Mouse (Mus musculus) layer of hippocampus, postnatal 36 days (tissue): ENCODE results near the gene Taok3. TPM values are rescaled to one million over a fixed set of nuclear protein-coding genes. Genes with fewer than 3 reads are reported as not detected.

Experiments
- DNase-seq, 2 experiments: peaks; one replicate each; pipeline ENCODE4 v3.0.0; 2022
- total RNA-seq, 2 experiments: library from RNA; stranded (reverse); gene quantifications; 2 replicates each; pipeline ENCODE4 v1.2.3; 2021

The Taok3 gene
- total RNA-seq, 2 experiments from 2014 or later, result 55.3 to 63.5 TPM

- DNase-seq, result no peak
Observed at GRCm38 (mm10) chr5:117184832-117185231, 64.9 kb downstream of the Taok3 start.

- DNase-seq, result no peak
Observed at GRCm38 (mm10) chr5:117185673-117186072, 65.7 kb downstream of the Taok3 start.

- DNase-seq, result no peak
Observed at GRCm38 (mm10) chr5:117192061-117192460, 72.1 kb downstream of the Taok3 start.

GRCm38 (mm10) chr5:117193748-117194147, 73.8 kb downstream of the Taok3 start:
- no peak for DNase-seq

- no peak for DNase-seq
Observed at GRCm38 (mm10) chr5:117194672-117195071, 74.7 kb downstream of the Taok3 start.

- no peak for DNase-seq
Observed at GRCm38 (mm10) chr5:117196551-117196950, 76.6 kb downstream of the Taok3 start.

- DNase-seq, result no peak
Observed at GRCm38 (mm10) chr5:117198390-117198789, 78.5 kb downstream of the Taok3 start.

- DNase-seq, result peak in 1 of 2 experiments; percentile 11
Observed at GRCm38 (mm10) chr5:117207286-117207685, 87.4 kb downstream of the Taok3 start.

- no peak for DNase-seq
Observed at GRCm38 (mm10) chr5:117214016-117214415, 94.1 kb downstream of the Taok3 start.

- DNase-seq, result no peak
Observed at GRCm38 (mm10) chr5:117231059-117231458, 111.1 kb downstream of the Taok3 start.

- no peak for DNase-seq
Observed at GRCm38 (mm10) chr5:117236540-117236939, 116.6 kb downstream of the Taok3 start.

- DNase-seq, result no peak
Observed at GRCm38 (mm10) chr5:117239106-117239505, 119.2 kb downstream of the Taok3 start.

GRCm38 (mm10) chr5:117240321-117240731, 120.4 kb downstream of the Taok3 start:
- DNase-seq, result no peak

GRCm38 (mm10) chr5:117240761-117241322, 120.9 kb downstream of the Taok3 start:
- peak; percentile 60 to 64 for DNase-seq

- peak; percentile 56 to 65 for DNase-seq
Observed at GRCm38 (mm10) chr5:117241935-117242531, 122.1 kb downstream of the Taok3 start.

GRCm38 (mm10) chr5:117242671-117243478, 122.9 kb downstream of the Taok3 start:
- DNase-seq, result peak in 1 of 2 experiments; percentile 30

- no peak for DNase-seq
Observed at GRCm38 (mm10) chr5:117245170-117245569, 125.2 kb downstream of the Taok3 start.

GRCm38 (mm10) chr5:117248351-117248750, 128.4 kb downstream of the Taok3 start:
- DNase-seq, result no peak

- DNase-seq, result no peak
Observed at GRCm38 (mm10) chr5:117250796-117251195, 130.9 kb downstream of the Taok3 start.

- DNase-seq, result no peak
Observed at GRCm38 (mm10) chr5:117251763-117252162, 131.8 kb downstream of the Taok3 start.

GRCm38 (mm10) chr5:117258276-117258675, 138.3 kb downstream of the Taok3 start:
- DNase-seq, result no peak

GRCm38 (mm10) chr5:117263566-117263965, 143.6 kb downstream of the Taok3 start:
- DNase-seq, result no peak

GRCm38 (mm10) chr5:117264701-117265100, 144.8 kb downstream of the Taok3 start:
- no peak for DNase-seq

- no peak for DNase-seq
Observed at GRCm38 (mm10) chr5:117267913-117268312, 148.0 kb downstream of the Taok3 start.
